Mouse (Mus musculus): ENCODE measurements around the gene Rpl10a. TPM values are rescaled to one million over a fixed set of nuclear protein-coding genes. Genes with fewer than 3 reads are reported as not detected.

Gene Rpl10a
- polyA plus RNA-seq (2015; fragmentation: Nextera tagmentation; extraction: Ambion mirVana), result 365 and 370 TPM in 2 replicates

DNA sequence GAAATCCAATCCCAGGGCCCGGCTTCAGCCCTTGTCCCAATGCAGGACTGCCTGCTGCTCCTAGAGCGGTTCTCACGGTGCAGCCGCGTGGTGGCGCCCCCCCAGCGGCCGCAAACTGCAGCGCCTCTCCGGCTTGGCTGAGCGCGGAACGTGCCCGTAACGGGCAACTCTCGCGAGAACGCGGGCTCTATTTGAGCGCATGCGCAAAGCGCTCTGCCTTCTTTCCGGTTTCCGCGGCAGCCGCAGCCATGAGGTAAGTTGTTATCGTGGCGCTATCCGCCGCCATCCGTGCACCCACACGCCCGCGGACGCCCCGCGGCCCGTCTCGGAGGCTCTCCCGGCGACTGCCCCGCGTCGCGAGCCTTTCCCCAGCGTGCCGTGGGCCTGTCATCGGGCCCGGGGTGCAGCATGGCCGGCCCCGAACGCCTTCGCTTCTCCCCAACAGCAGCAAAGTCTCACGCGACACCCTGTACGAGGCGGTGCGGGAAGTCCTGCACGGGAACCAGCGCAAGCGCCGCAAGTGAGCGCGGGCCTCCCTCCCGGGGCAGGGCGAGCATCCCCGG is at the start of gene Rpl10a:
Gene Rpl10a, plus strand, starts transcription at position 106 of the 563 bp plus-strand sequence.

GRCm38 (mm10) chr17:28313212-28313879 is 14.9 kb upstream of the Rpl10a start, which contains the start of gene Fance:
Fance (plus strand) TSS chr17:28313519.

DNA sequence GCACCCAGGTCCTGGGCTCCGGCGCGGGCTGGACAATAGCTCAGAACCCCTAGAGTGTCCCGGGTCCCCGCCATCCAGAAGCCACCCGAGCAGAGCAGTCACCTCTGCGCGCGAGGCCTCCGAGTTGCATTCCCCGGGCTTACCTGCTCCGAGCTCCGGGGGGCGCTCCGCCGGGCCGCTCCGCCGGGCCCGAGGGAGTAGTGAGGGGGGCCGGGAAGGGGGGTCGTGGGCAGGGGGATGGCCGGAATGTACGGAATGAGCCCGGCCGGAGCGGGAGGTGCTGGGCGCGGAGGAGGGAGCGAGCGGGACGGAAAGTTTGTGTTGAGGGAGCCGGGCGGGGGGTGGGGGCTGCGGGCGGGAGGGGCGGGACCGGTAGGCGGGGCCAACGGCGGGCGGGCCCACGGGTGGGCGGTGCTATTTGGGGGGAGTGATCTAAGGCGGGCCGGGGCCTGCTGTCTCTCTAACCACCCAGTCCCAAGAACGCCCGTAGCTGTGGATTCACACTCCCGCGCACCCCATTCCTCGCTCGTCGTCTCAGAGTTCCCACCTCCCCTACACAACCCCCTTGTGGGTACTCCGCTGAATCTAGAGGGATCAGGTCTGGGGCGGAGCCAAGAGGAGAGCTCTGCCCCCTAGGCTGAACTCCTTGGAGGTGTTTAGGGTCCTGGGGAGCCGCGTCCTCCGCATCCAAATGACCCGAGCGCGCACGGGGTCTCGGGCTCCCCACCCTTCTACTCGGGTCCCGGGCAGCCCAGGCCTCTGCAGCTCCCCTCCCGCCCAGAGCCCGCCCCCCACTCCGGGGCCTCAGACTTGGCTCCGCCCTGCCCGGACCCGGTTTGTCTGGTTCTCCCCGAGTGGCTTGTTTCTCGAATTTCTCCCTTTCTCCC is 22.4 kb downstream of the Rpl10a start, which contains the start of gene Tead3:
Gene Tead3, minus strand, starts transcription at position 352 of the 887 bp plus-strand sequence.

GRCm38 (mm10) chr17:28365122-28365521 is 36.9 kb downstream of the Rpl10a start, which contains the start of gene Tulp1:
Tulp1 (minus strand) TSS chr17:28365222.

Other genes with a start within 250 kb of the Rpl10a start
- 1.7 and 1.9 TPM in 2 replicates for gene Tcp11, start 247.8 kb upstream of the Rpl10a start, polyA plus RNA-seq (2015; fragmentation: Nextera tagmentation; extraction: Ambion mirVana)
- gene Scube3, start 186.3 kb upstream of the Rpl10a start, polyA plus RNA-seq (2015; fragmentation: Nextera tagmentation; extraction: Ambion mirVana), result 2.2 and 2.4 TPM in 2 replicates
- 38.0 and 48.7 TPM in 2 replicates for gene Zfp523, start 151.3 kb upstream of the Rpl10a start, polyA plus RNA-seq (2015; fragmentation: Nextera tagmentation; extraction: Ambion mirVana)
- 8.6 and 11.8 TPM in 2 replicates for gene Def6, start 120.7 kb upstream of the Rpl10a start, polyA plus RNA-seq (2015; fragmentation: Nextera tagmentation; extraction: Ambion mirVana)
- gene Ppard, start 95.8 kb upstream of the Rpl10a start, polyA plus RNA-seq (2015; fragmentation: Nextera tagmentation; extraction: Ambion mirVana), result 1.7 and 2.4 TPM in 2 replicates
- 26.3 and 29.9 TPM in 2 replicates for gene Fance, start 15.0 kb upstream of the Rpl10a start, polyA plus RNA-seq (2015; fragmentation: Nextera tagmentation; extraction: Ambion mirVana)
- 1.6 and 1.8 TPM in 2 replicates for gene Tead3, start 22.3 kb downstream of the Rpl10a start, polyA plus RNA-seq (2015; fragmentation: Nextera tagmentation; extraction: Ambion mirVana)
- 1.1 and 1.2 TPM in 2 replicates for gene Tulp1, start 36.8 kb downstream of the Rpl10a start, polyA plus RNA-seq (2015; fragmentation: Nextera tagmentation; extraction: Ambion mirVana)
- 17.4 TPM in 2 replicates for gene Fkbp5, start 189.1 kb downstream of the Rpl10a start, polyA plus RNA-seq (2015; fragmentation: Nextera tagmentation; extraction: Ambion mirVana)
- not detected in 2 replicates for gene Armc12, start 202.3 kb downstream of the Rpl10a start, polyA plus RNA-seq (2015; fragmentation: Nextera tagmentation; extraction: Ambion mirVana)
- gene Clpsl2, start 220.9 kb downstream of the Rpl10a start, polyA plus RNA-seq (2015; fragmentation: Nextera tagmentation; extraction: Ambion mirVana), result not detected in 2 replicates
- gene Clps, start 232.3 kb downstream of the Rpl10a start, polyA plus RNA-seq (2015; fragmentation: Nextera tagmentation; extraction: Ambion mirVana), result not detected in 2 replicates
- gene Lhfpl5, start 247.2 kb downstream of the Rpl10a start, polyA plus RNA-seq (2015; fragmentation: Nextera tagmentation; extraction: Ambion mirVana), result 27.5 and 31.4 TPM in 2 replicates

Data from neural tube, postnatal 0 days (tissue).